Mouse (Mus musculus) ES-Bruce4 (cell line): ENCODE data around the gene Dlgap1.

Experiments
- CTCF ChIP-seq: IDR thresholded peaks from one replicate; pipeline ENCODE4 v1.8.1; 2011; ENCODE audit warnings: low read depth, low read length
- EP300 ChIP-seq: IDR thresholded peaks from 2 replicates; pipeline ENCODE4 v1.6.1; 2011; ENCODE audit warnings: low read depth, low read length; ENCODE audit not compliant: insufficient read depth
- POLR2A ChIP-seq: IDR thresholded peaks from one replicate; pipeline ENCODE4 v1.8.1; 2011; ENCODE audit warnings: low read length; ENCODE audit not compliant: insufficient read depth

DNA sequence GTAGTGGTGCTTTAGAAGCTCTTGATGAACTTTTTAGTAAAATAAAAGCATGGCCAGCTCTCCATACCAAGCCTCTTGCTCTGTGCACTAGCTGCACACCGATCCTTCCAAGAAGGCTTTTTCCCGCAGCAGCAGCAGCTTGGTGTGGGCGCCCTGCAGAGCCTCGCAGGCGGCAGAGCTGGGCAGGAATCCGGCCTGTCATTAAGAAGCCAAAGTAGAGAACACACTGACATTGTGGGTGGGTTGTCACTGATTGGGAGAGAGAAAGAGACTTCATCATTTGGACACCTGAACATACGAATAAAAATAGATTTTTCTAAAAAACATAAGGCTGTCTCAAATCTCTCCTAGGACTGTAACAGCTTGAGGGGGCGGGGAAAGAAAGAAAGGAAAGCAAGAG, 653.6 kb downstream of the Dlgap1 start:
- TF ChIP-seq POLR2A = no peak
- TF ChIP-seq CTCF = no peak
- TF ChIP-seq EP300 = no peak
